Mouse (Mus musculus) kidney, postnatal 0 days (tissue): ENCODE data around the gene 2010005H15Rik. TPM values are rescaled to one million over a fixed set of nuclear protein-coding genes. Genes with fewer than 3 reads are reported as not detected.
"Not testable (repeated sequence)": the region's sequence is repeated elsewhere in the genome, so short reads cannot be mapped to it uniquely, and the experiment has no call there.

Experiments
- ATAC-seq: fragments of 200-750 bp; cut with Nextera tagmentation; replicated peaks from 2 replicates; pipeline ENCODE4 v1.8.0; 2017; ENCODE audit warnings: low read depth, moderate number of reproducible peaks, moderate TSS enrichment, moderate library complexity; ENCODE audit not compliant: low FRiP score
- DNase-seq: peaks from one replicate; pipeline ENCODE4 v3.0.0-alpha.2; 2016; ENCODE audit warnings: low spot score
- H3K27ac ChIP-seq: fragments of 300-500 bp; sonication (generic); 2 replicates; pipeline ENCODE4 v1.5.1; 2014; ENCODE audit warnings: mild to moderate bottlenecking
- H3K27me3 ChIP-seq: fragments of 300-500 bp; sonication (generic); 2 replicates; pipeline ENCODE4 v1.6.1; 2014; ENCODE audit warnings: low read length, mixed read lengths; ENCODE audit not compliant: insufficient read depth
- H3K36me3 ChIP-seq: fragments of 300-500 bp; sonication (generic); 2 replicates; pipeline ENCODE4 v1.6.1; 2014; ENCODE audit warnings: low read length, mixed read lengths; ENCODE audit not compliant: insufficient read depth
- H3K4me1 ChIP-seq: fragments of 300-500 bp; sonication (generic); replicated peaks from 2 replicates; pipeline ENCODE4 v1.6.1; 2014; ENCODE audit warnings: antibody characterized with exemption, low read length, mixed read lengths; ENCODE audit not compliant: insufficient read depth
- H3K4me2 ChIP-seq: fragments of 300-500 bp; sonication (generic); 2 replicates; pipeline ENCODE4 v1.6.1; 2014; ENCODE audit warnings: mild to moderate bottlenecking, low read length, moderate library complexity, mixed read lengths
- H3K4me3 ChIP-seq: fragments of 300-500 bp; sonication (generic); replicated peaks from 2 replicates; pipeline ENCODE4 v1.5.1; 2014; ENCODE audit warnings: low read depth, low read length
- H3K9ac ChIP-seq: fragments of 300-500 bp; sonication (generic); 2 replicates; pipeline ENCODE4 v1.6.1; 2014; ENCODE audit warnings: low read depth, low read length
- H3K9me3 ChIP-seq: fragments of 300-500 bp; sonication (generic); replicated peaks from 2 replicates; pipeline ENCODE4 v1.6.1; 2016; ENCODE audit warnings: low read length, inconsistent platforms, mixed read lengths
- CTCF ChIP-seq: IDR thresholded peaks from 2 replicates; pipeline ENCODE4 v1.5.1; 2016; ENCODE audit warnings: antibody characterized with exemption, low read depth, mild to moderate bottlenecking, moderate library complexity
- WGBS: fragments of 180-500 bp; shearing (Covaris S2); extraction: QIAGEN DNeasy Blood & Tissue Kit; methylation state at CpG from one replicate; pipeline ENCODE4 v1.1.7; 2014; 5-methylcytosine and 5-hydroxymethylcytosine counted together
- polyA plus RNA-seq: library from polyadenylated mRNA; unstranded; fragments of >200 nt; fragmentation: Nextera tagmentation; extraction: Ambion mirVana; gene quantifications from 2 replicates; pipeline ENCODE4 v1.2.1, GENCODE M21; 2015

Gene 2010005H15Rik
- polyA plus RNA-seq, 1 experiment from 2014 or later: 3.5 TPM

DNA sequence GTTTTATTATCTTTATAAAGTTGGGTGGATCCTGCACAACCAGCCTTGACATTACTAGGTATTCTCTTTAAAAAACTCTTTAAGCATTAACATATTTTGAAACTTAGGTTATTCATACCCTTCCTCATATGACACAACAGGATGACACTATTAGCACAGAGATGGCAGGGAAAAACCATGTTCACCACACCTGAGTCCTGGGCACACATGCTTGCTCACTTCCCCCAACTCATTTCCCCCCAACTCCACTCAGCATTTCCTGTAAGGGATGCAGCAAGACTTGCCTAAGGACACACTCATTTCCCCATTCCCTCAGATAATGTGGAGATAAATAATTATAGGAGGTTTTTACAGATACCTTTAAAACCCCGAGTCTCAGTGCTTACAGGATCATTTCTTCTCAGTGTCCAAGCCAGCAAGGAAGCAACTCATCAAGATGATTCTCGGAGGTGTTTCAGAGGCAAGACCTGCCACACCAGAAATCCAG, 11.3 kb upstream of the 2010005H15Rik start, which contains the start of gene Gm5416:
Gene Gm5416, plus strand, starts transcription at position 437 of the 487 bp plus-strand sequence.
- no peaks in the 10 kb centered on the region for H3K4me1 ChIP-seq
- 81% methylated on average over 2 of the region's 2 CpGs for WGBS
- H3K4me2 ChIP-seq: no peak within 1 kb of the TSS
- no peak within 1 kb of the TSS for H3K4me3 ChIP-seq
- no peak within 1 kb of the TSS for H3K9ac ChIP-seq
- H3K27ac ChIP-seq: no peak within 1 kb of the TSS
- H3K9me3 ChIP-seq: no peaks in the 10 kb centered on the region
- no peak for DNase-seq
- no peaks in the 10 kb centered on the region for H3K27me3 ChIP-seq
- no peaks in the 10 kb centered on the region for H3K36me3 ChIP-seq
- ATAC-seq: no peak
- TF ChIP-seq CTCF: no peak

- not testable (repeated sequence) for DNase-seq, H3K27me3 ChIP-seq, H3K36me3 ChIP-seq, H3K9ac ChIP-seq, H3K4me1 ChIP-seq, H3K4me3 ChIP-seq, ATAC-seq, H3K4me2 ChIP-seq, H3K9me3 ChIP-seq, H3K27ac ChIP-seq
These were observed 39.3 kb downstream of the 2010005H15Rik start for GRCm38 (mm10) chr16:36260585-36260984.

DNA sequence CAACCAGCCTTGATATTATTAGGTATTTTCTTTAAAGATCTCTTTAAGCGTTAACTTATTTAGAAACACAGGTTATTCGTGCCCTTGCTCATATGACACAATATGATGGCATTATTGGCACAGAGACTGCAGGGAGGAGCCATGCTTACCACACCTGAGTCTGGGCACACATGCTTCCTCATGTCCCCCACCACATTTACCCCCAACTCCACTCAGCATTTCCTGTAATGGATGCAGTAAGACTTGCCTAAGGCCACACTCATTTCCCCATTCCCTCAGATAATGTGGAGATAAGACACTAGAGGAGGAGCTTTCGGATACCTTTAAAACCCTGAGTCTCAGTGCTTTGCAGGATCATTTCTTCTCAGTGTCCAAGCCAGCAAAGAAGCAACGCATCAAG, 55.5 kb downstream of the 2010005H15Rik start, which contains the start of gene Stfa1:
Gene Stfa1, plus strand, starts transcription at position 156 of the 400 bp plus-strand sequence.
- 82% methylated on average over 4 of the region's 4 CpGs for WGBS
- not testable (repeated sequence) for H3K27me3 ChIP-seq, H3K4me2 ChIP-seq, DNase-seq, H3K4me1 ChIP-seq, H3K36me3 ChIP-seq, H3K9me3 ChIP-seq, H3K27ac ChIP-seq, ATAC-seq, H3K9ac ChIP-seq, H3K4me3 ChIP-seq

- Histone ChIP-seq H3K9ac (no peak overlapping the region), H3K36me3 (no peaks in the 10 kb centered on the region), H3K4me1 (no peaks in the 10 kb centered on the region), H3K4me3 (no peak overlapping the region), H3K27me3 (no peaks in the 10 kb centered on the region), H3K27ac (no peak overlapping the region), H3K9me3 (no peaks in the 10 kb centered on the region), H3K4me2 (no peak overlapping the region)
- WGBS: 75% methylated on average over 4 of the region's 4 CpGs
- TF ChIP-seq CTCF: no peak
- DNase-seq (no peak), ATAC-seq (no peak)
These were observed 67.9 kb downstream of the 2010005H15Rik start for GRCm38 (mm10) chr16:36289140-36289539.

Other genes starting within 250 kb of the 2010005H15Rik start
- gene Kpna1, start 242.7 kb upstream of the 2010005H15Rik start, polyA plus RNA-seq: 23.3 and 24.7 TPM in 2 replicates
- gene Wdr5b, start 180.3 kb upstream of the 2010005H15Rik start, polyA plus RNA-seq: 8.1 and 8.7 TPM in 2 replicates
- 362 and 409 TPM in 2 replicates for gene Fam162a, start 149.9 kb upstream of the 2010005H15Rik start, polyA plus RNA-seq
- gene Ccdc58, start 149.8 kb upstream of the 2010005H15Rik start, polyA plus RNA-seq: 92.5 and 95.9 TPM in 2 replicates
- not detected in 2 replicates for gene Csta1, start 90.2 kb upstream of the 2010005H15Rik start, polyA plus RNA-seq
- gene Stfa2l1, start 64.7 kb upstream of the 2010005H15Rik start, polyA plus RNA-seq: 4.7 and 5.1 TPM in 2 replicates
- 9.6 and 11.5 TPM in 2 replicates for gene Gm5483, start 37.3 kb upstream of the 2010005H15Rik start, polyA plus RNA-seq
- 0.88 and 1.7 TPM in 2 replicates for gene Gm5416, start 11.1 kb upstream of the 2010005H15Rik start, polyA plus RNA-seq
- 16.1 and 18.4 TPM in 2 replicates for gene Stfa1, start 55.5 kb downstream of the 2010005H15Rik start, polyA plus RNA-seq
- not detected in 2 replicates for gene BC117090, start 112.9 kb downstream of the 2010005H15Rik start, polyA plus RNA-seq
- 13.9 and 14.2 TPM in 2 replicates for gene BC100530, start 146.3 kb downstream of the 2010005H15Rik start, polyA plus RNA-seq
- 3.9 and 4.0 TPM in 2 replicates for gene Stfa2, start 187.0 kb downstream of the 2010005H15Rik start, polyA plus RNA-seq
- 3.3 and 3.7 TPM in 2 replicates for gene Stfa3, start 233.9 kb downstream of the 2010005H15Rik start, polyA plus RNA-seq